Mouse (Mus musculus) lung, postnatal 0 days (tissue): ENCODE data around the gene Pik3c2b. TPM values are rescaled to one million over a fixed set of nuclear protein-coding genes. Genes with fewer than 3 reads are reported as not detected.

ENCODE experiments used
- ATAC-seq: fragments of 200-750 bp; cut with Nextera tagmentation; 2 replicates; pipeline ENCODE4 v1.8.0; 2017; ENCODE audit warnings: moderate library complexity
- DNase-seq: peaks from one replicate; pipeline ENCODE4 v3.0.0-alpha.2; 2016; ENCODE audit warnings: low spot score
- H3K27ac ChIP-seq: fragments of 300-500 bp; sonication (generic); 2 replicates; pipeline ENCODE4 v1.5.1; 2014; ENCODE audit warnings: antibody characterized with exemption, mild to moderate bottlenecking, low read length, mixed read lengths
- H3K27me3 ChIP-seq: fragments of 300-500 bp; sonication (generic); replicated peaks from 2 replicates; pipeline ENCODE4 v1.6.1; 2014; ENCODE audit warnings: low read length, mixed read lengths; ENCODE audit not compliant: insufficient read depth
- H3K36me3 ChIP-seq: fragments of 300-500 bp; sonication (generic); 2 replicates; pipeline ENCODE4 v1.6.1; 2014; ENCODE audit warnings: low read length, mixed read lengths; ENCODE audit not compliant: insufficient read depth
- H3K4me1 ChIP-seq: fragments of 300-500 bp; sonication (generic); 2 replicates; pipeline ENCODE4 v1.6.1; 2014; ENCODE audit warnings: antibody characterized with exemption, low read depth, low read length, mixed read lengths; ENCODE audit not compliant: insufficient read depth
- H3K4me2 ChIP-seq: fragments of 300-500 bp; sonication (generic); replicated peaks from 2 replicates; pipeline ENCODE4 v1.6.1; 2014; ENCODE audit warnings: low read depth, mild to moderate bottlenecking, low read length, moderate library complexity, mixed read lengths
- H3K4me3 ChIP-seq: fragments of 300-500 bp; sonication (generic); 2 replicates; pipeline ENCODE4 v1.5.1; 2014; ENCODE audit warnings: low read depth, low read length
- H3K9ac ChIP-seq: fragments of 300-500 bp; sonication (generic); replicated peaks from 2 replicates; pipeline ENCODE4 v1.6.1; 2014; ENCODE audit warnings: low read depth, mild to moderate bottlenecking
- H3K9me3 ChIP-seq: fragments of 300-500 bp; sonication (generic); 2 replicates; pipeline ENCODE4 v1.6.1; 2016; ENCODE audit warnings: low read length, mixed read lengths
- CTCF ChIP-seq: IDR thresholded peaks from 2 replicates; pipeline ENCODE4 v1.5.1; 2016; ENCODE audit warnings: antibody characterized with exemption, mild to moderate bottlenecking
- EP300 ChIP-seq: IDR thresholded peaks from 2 replicates; pipeline ENCODE4 v1.6.1; 2016; ENCODE audit warnings: antibody characterized with exemption, mild to moderate bottlenecking, control low read depth
- WGBS: fragments of 180-500 bp; shearing (Covaris S2); extraction: QIAGEN DNeasy Blood & Tissue Kit; methylation state at CpG from one replicate; pipeline ENCODE4 v1.1.7; 2014; 5-methylcytosine and 5-hydroxymethylcytosine counted together
- polyA plus RNA-seq: library from polyadenylated mRNA; unstranded; fragments of >200 nt; fragmentation: Nextera tagmentation; extraction: Ambion mirVana; gene quantifications from 2 replicates; pipeline ENCODE4 v1.2.1, GENCODE M21; 2015

Gene Pik3c2b
- polyA plus RNA-seq, 1 experiment from 2014 or later: 4.6 TPM

GRCm38 (mm10) chr1:133068268-133068667, 22.8 kb downstream of the Pik3c2b start:
- no peak for TF ChIP-seq EP300
- no peak for TF ChIP-seq CTCF
- no peak overlapping the region for H3K27ac ChIP-seq
- H3K27me3 ChIP-seq: no peaks in the 10 kb centered on the region
- peaks cover 34% of the 10 kb centered on the region for H3K4me1 ChIP-seq
- H3K4me3 ChIP-seq: no peak overlapping the region
- H3K36me3 ChIP-seq: no peaks in the 10 kb centered on the region
- ATAC-seq (no peak), DNase-seq (no peak)
- no peak overlapping the region for H3K4me2 ChIP-seq
- no peaks in the 10 kb centered on the region for H3K9me3 ChIP-seq
- H3K9ac ChIP-seq: no peak overlapping the region
- WGBS: 63% methylated on average over 5 of the region's 5 CpGs

- WGBS: 85% methylated on average over 15 of the region's 15 CpGs
- no peak overlapping the region for H3K9ac ChIP-seq
- no peak for TF ChIP-seq EP300
- no peak for TF ChIP-seq CTCF
- no peaks in the 10 kb centered on the region for H3K9me3 ChIP-seq
- no peak for DNase-seq
- no peak for ATAC-seq
- no peak overlapping the region for H3K4me3 ChIP-seq
- H3K36me3 ChIP-seq: no peaks in the 10 kb centered on the region
- no peak overlapping the region for H3K27ac ChIP-seq
- no peaks in the 10 kb centered on the region for H3K27me3 ChIP-seq
- H3K4me1 ChIP-seq: peaks cover 36% of the 10 kb centered on the region
- no peak overlapping the region for H3K4me2 ChIP-seq
Observed at GRCm38 (mm10) chr1:133068669-133069274, 23.3 kb downstream of the Pik3c2b start.

DNA sequence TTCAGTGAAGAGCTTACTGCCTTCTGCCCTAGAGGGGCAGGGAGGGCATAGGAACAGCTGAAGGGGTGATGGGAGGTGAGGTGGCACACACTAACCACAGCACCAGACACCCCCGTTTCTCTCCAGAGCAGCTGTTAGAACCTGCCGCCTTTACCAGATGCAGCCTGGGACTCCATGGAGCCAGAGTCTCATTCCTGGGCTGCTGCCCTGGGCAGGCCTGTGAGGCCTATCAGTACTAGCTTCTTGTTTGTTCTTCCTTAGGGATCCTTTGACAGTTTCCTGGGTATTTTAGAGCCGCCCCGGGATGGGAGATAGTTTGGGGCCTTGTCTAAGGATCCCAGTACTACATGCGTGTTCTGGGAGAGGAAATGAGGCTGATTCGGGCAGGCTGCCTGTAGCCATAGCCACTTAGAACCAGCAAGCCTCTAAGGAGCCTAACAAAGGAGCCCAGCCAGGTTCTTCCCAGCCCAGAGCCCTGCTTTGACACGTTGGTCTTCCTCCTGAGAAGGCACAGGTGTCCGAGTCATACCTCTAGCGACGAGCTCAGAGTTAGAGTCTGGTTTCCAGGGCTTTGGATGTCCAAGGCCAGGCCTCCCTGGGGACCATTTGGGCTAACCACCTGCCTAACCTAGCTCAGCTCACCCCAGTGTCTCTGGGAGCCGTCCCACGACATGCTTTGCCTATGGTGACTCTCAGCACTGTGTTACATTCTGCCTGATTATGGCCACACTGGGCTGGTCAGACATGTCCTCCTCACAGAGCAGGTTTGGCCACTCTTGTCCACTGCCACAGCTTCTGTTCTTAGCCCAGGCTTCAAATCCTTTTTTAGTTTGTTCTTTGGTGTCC, 24.0 kb downstream of the Pik3c2b start:
- Histone ChIP-seq H3K4me3 (no peak overlapping the region), H3K4me2 (no peak overlapping the region), H3K9me3 (no peaks in the 10 kb centered on the region), H3K4me1 (peaks cover 36% of the 10 kb centered on the region), H3K9ac (no peak overlapping the region), H3K27me3 (no peaks in the 10 kb centered on the region), H3K36me3 (no peaks in the 10 kb centered on the region), H3K27ac (peak overlapping the region; percentile 27)
- WGBS: 60% methylated on average over 12 of the region's 12 CpGs
- TF ChIP-seq EP300 (no peak), CTCF (no peak)
- no peak for DNase-seq
- ATAC-seq: peak; percentile 31

DNA sequence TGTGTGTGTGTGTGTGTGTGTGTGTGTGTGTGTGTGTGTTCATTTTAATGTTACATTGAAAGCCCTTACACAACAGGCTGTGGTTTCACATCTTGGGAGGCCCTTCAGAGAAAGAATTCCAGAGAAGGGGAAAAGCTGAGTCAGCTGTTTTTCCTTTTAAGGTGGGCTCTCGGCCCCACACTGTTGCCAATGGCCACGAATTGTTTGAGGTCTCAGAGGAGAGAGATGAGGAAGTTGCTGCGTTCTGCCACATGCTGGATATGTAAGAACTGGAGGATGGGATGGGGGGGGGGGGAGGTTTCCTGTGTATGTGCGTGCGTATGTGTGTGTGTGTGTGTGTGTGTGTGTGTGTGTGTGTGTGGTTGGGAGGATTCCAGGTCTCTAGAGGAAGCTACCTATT, 24.7 kb downstream of the Pik3c2b start:
- Histone ChIP-seq H3K36me3 (no peaks in the 10 kb centered on the region), H3K27me3 (no peaks in the 10 kb centered on the region), H3K9ac (no peak overlapping the region), H3K9me3 (no peaks in the 10 kb centered on the region), H3K4me2 (no peak overlapping the region), H3K27ac (peak overlapping the region; percentile 27), H3K4me3 (no peak overlapping the region), H3K4me1 (peaks cover 36% of the 10 kb centered on the region)
- ATAC-seq: peak; percentile 46
- TF ChIP-seq EP300 (no peak), CTCF (no peak)
- DNase-seq: peak; percentile 74
- 18% methylated on average over 3 of the region's 5 CpGs for WGBS

- no peak for TF ChIP-seq CTCF
- no peak for TF ChIP-seq EP300
- no peak for ATAC-seq
- 37% methylated on average over 16 of the region's 16 CpGs for WGBS
- Histone ChIP-seq H3K27me3 (no peaks in the 10 kb centered on the region), H3K9ac (no peak overlapping the region), H3K4me1 (peaks cover 42% of the 10 kb centered on the region), H3K36me3 (no peaks in the 10 kb centered on the region), H3K4me2 (no peak overlapping the region), H3K9me3 (no peaks in the 10 kb centered on the region), H3K4me3 (no peak overlapping the region), H3K27ac (peak overlapping the region; percentile 82; the same call in 1 of the 2 replicates)
- DNase-seq: peak; percentile 49
Observed at GRCm38 (mm10) chr1:133071666-133072381, 26.4 kb downstream of the Pik3c2b start.

DNA sequence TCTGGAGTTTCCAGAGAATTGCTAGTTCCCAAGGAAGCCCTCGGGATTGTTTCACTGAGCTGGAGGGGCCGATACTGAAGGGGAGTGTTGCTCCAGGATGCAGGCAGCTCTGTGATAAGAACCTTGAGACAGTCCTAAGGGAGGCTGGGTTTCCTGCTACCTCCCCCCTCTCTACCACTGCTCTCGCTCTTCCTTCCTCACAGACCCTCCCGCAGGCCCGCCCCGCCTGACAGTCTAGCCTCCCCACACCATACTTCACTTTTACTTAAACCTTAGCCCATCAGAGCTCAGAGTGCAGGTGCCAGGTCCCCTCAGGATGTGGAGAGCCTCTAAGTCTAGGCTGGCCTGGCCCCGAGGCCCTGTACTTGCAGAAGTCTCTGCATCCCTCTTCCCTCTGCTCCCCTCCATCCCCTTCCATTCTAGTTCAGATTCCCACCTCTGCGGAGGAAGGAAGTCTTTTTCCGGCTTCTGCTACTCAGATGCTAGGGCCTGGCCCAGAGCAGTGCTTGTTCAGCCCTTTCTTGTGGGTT, 27.9 kb downstream of the Pik3c2b start:
- 0 out of 2 replicates have a peak overlapping the region, but pooled peaks have one; percentile 17 for H3K4me2 ChIP-seq
- H3K4me1 ChIP-seq: peaks cover 47% of the 10 kb centered on the region
- WGBS: 41% methylated on average over 9 of the region's 9 CpGs
- H3K36me3 ChIP-seq: no peaks in the 10 kb centered on the region
- H3K27me3 ChIP-seq: no peaks in the 10 kb centered on the region
- H3K27ac ChIP-seq: peak overlapping the region; percentile 82
- DNase-seq: peak; percentile 74
- no peaks in the 10 kb centered on the region for H3K9me3 ChIP-seq
- H3K4me3 ChIP-seq: no peak overlapping the region
- no peak overlapping the region for H3K9ac ChIP-seq
- peak; percentile 79 for ATAC-seq
- no peak for TF ChIP-seq CTCF
- TF ChIP-seq EP300: peak; percentile 87
